Mouse (Mus musculus) spleen, adult 2 months (tissue): ENCODE data around the gene Podn.

Source experiments
- CTCF ChIP-seq: fragments of 200-500 bp; IDR thresholded peaks from 2 replicates; pipeline ENCODE4 v1.5.1; 2011; ENCODE audit warnings: mild to moderate bottlenecking, inconsistent platforms; ENCODE audit not compliant: insufficient read depth, insufficient read length, insufficient replicate concordance; ENCODE audit errors: extremely low read depth
- POLR2A ChIP-seq: fragments of 200-500 bp; IDR thresholded peaks from 2 replicates; pipeline ENCODE4 v1.6.1; 2011; ENCODE audit warnings: low read depth, low read length, inconsistent platforms

- TF ChIP-seq CTCF = no peak
- no peak for TF ChIP-seq POLR2A
Measured at GRCm38 (mm10) chr4:108065176-108065844, 30.9 kb downstream of the Podn start.
